Mouse (Mus musculus): Measurements from ENCODE around the gene Tgm6.

GRCm38 (mm10) chr2:130167861-130168260, 55.6 kb downstream of the Tgm6 start:
- no peak for TF ChIP-seq TAL1 (IDR thresholded peaks at IDR 0.05; ENCODE audit: low read length)
- TF ChIP-seq GATA1 (IDR thresholded peaks at IDR 0.05; ENCODE audit: low read length): no peak
